Mouse (Mus musculus) embryonic facial prominence, embryonic 15.5 days (tissue): ENCODE results near the gene Ttc41. TPM values are rescaled to one million over a fixed set of nuclear protein-coding genes. Genes with fewer than 3 reads are reported as not detected.

Experiments
- ATAC-seq: fragments of 200-750 bp; cut with Nextera tagmentation; 2 replicates; pipeline ENCODE4 v1.8.0; 2017; ENCODE audit warnings: low read depth, moderate TSS enrichment; ENCODE audit not compliant: insufficient number of reproducible peaks, low FRiP score, low TSS enrichment
- H3K27ac ChIP-seq: fragments of 300-500 bp; sonication (generic); replicated peaks from 2 replicates; pipeline ENCODE4 v1.5.1; 2015; ENCODE audit warnings: mild to moderate bottlenecking, inconsistent platforms
- H3K27me3 ChIP-seq: fragments of 300-500 bp; sonication (generic); 2 replicates; pipeline ENCODE4 v1.6.1; 2015; ENCODE audit warnings: inconsistent platforms
- H3K36me3 ChIP-seq: fragments of 300-500 bp; sonication (generic); 2 replicates; pipeline ENCODE4 v1.6.1; 2015; ENCODE audit warnings: mild to moderate bottlenecking, inconsistent platforms
- H3K4me1 ChIP-seq: fragments of 300-500 bp; sonication (generic); 2 replicates; pipeline ENCODE4 v1.6.1; 2015; ENCODE audit warnings: inconsistent platforms
- H3K4me2 ChIP-seq: fragments of 300-500 bp; sonication (generic); replicated peaks from 2 replicates; pipeline ENCODE4 v1.6.1; 2015; ENCODE audit warnings: mild to moderate bottlenecking, inconsistent platforms
- H3K4me3 ChIP-seq: fragments of 300-500 bp; sonication (generic); replicated peaks from 2 replicates; pipeline ENCODE4 v1.5.1; 2015; ENCODE audit warnings: mild to moderate bottlenecking, inconsistent platforms
- H3K9ac ChIP-seq: fragments of 300-500 bp; sonication (generic); 2 replicates; pipeline ENCODE4 v1.6.1; 2015; ENCODE audit warnings: inconsistent platforms
- H3K9me3 ChIP-seq: fragments of 300-500 bp; sonication (generic); replicated peaks from 2 replicates; pipeline ENCODE4 v1.6.1; 2016; ENCODE audit warnings: inconsistent platforms
- WGBS: fragments of 180-500 bp; shearing (Covaris S2); methylation state at CpG from one replicate; pipeline ENCODE4 v1.1.7; 2015; 5-methylcytosine and 5-hydroxymethylcytosine counted together
- polyA plus RNA-seq: library from polyadenylated mRNA; unstranded; fragments of >200 nt; fragmentation: Nextera tagmentation; extraction: Ambion mirVana; gene quantifications from 2 replicates; pipeline ENCODE4 v1.2.1, GENCODE M21; 2015

Gene Ttc41
- polyA plus RNA-seq, 1 experiment from 2014 or later = 1.3 TPM

GRCm38 (mm10) chr10:86757724-86758123 lies 52.1 kb downstream of the Ttc41 start:
- H3K36me3 ChIP-seq = no peaks in the 10 kb centered on the region
- no peaks in the 10 kb centered on the region for H3K4me1 ChIP-seq
- no peaks in the 10 kb centered on the region for H3K27me3 ChIP-seq
- WGBS = 92% methylated on average over 1 of the region's 1 CpGs
- no peak for ATAC-seq
- no peak overlapping the region for H3K4me2 ChIP-seq
- H3K9me3 ChIP-seq = no peaks in the 10 kb centered on the region
- no peak overlapping the region for H3K4me3 ChIP-seq
- no peak overlapping the region for H3K9ac ChIP-seq
- H3K27ac ChIP-seq = no peak overlapping the region

- Histone ChIP-seq H3K36me3 (no peaks in the 10 kb centered on the region), H3K4me2 (no peak overlapping the region), H3K9me3 (no peaks in the 10 kb centered on the region), H3K4me3 (no peak overlapping the region), H3K27me3 (no peaks in the 10 kb centered on the region), H3K9ac (no peak overlapping the region), H3K27ac (no peak overlapping the region), H3K4me1 (no peaks in the 10 kb centered on the region)
- 88% methylated on average over 6 of the region's 6 CpGs for WGBS
- ATAC-seq = no peak
Observed at GRCm38 (mm10) chr10:86758211-86758610, 52.6 kb downstream of the Ttc41 start.

- H3K9ac ChIP-seq = no peak overlapping the region
- H3K9me3 ChIP-seq = no peaks in the 10 kb centered on the region
- no peak overlapping the region for H3K4me3 ChIP-seq
- WGBS = 84% methylated on average over 1 of the region's 1 CpGs
- no peaks in the 10 kb centered on the region for H3K27me3 ChIP-seq
- H3K27ac ChIP-seq = no peak overlapping the region
- no peaks in the 10 kb centered on the region for H3K36me3 ChIP-seq
- ATAC-seq = no peak
- no peak overlapping the region for H3K4me2 ChIP-seq
- no peaks in the 10 kb centered on the region for H3K4me1 ChIP-seq
Observed at GRCm38 (mm10) chr10:86761236-86761635, 55.6 kb downstream of the Ttc41 start.

GRCm38 (mm10) chr10:86761722-86762383 lies 56.2 kb downstream of the Ttc41 start:
- ATAC-seq = no peak
- H3K4me3 ChIP-seq = no peak overlapping the region
- no peaks in the 10 kb centered on the region for H3K4me1 ChIP-seq
- H3K36me3 ChIP-seq = no peaks in the 10 kb centered on the region
- WGBS = 41% methylated on average over 7 of the region's 7 CpGs
- H3K9me3 ChIP-seq = no peaks in the 10 kb centered on the region
- H3K9ac ChIP-seq = no peak overlapping the region
- no peak overlapping the region for H3K27ac ChIP-seq
- H3K4me2 ChIP-seq = no peak overlapping the region
- no peaks in the 10 kb centered on the region for H3K27me3 ChIP-seq

- Histone ChIP-seq H3K4me3 (no peak overlapping the region), H3K27ac (no peak overlapping the region), H3K4me2 (no peak overlapping the region), H3K4me1 (no peaks in the 10 kb centered on the region), H3K9ac (no peak overlapping the region), H3K27me3 (no peaks in the 10 kb centered on the region), H3K36me3 (no peaks in the 10 kb centered on the region), H3K9me3 (no peaks in the 10 kb centered on the region)
- ATAC-seq = no peak
- 64% methylated on average over 3 of the region's 3 CpGs for WGBS
Observed at GRCm38 (mm10) chr10:86762384-86762730, 56.7 kb downstream of the Ttc41 start.

- no peaks in the 10 kb centered on the region for H3K4me1 ChIP-seq
- no peak within 1 kb of the TSS for H3K9ac ChIP-seq
- H3K4me2 ChIP-seq = no peak within 1 kb of the TSS
- WGBS = 91% methylated on average over 5 of the region's 5 CpGs
- no peak within 1 kb of the TSS for H3K4me3 ChIP-seq
- H3K36me3 ChIP-seq = no peaks in the 10 kb centered on the region
- no peak within 1 kb of the TSS for H3K27ac ChIP-seq
- H3K27me3 ChIP-seq = no peaks in the 10 kb centered on the region
- ATAC-seq = no peak
- no peaks in the 10 kb centered on the region for H3K9me3 ChIP-seq
Observed at GRCm38 (mm10) chr10:86763672-86764071, 58.1 kb downstream of the Ttc41 start, which contains the start of gene Gm49358. Gene Gm49358 (plus strand): TSS chr10:86763972.

GRCm38 (mm10) chr10:86765344-86765966 lies 59.8 kb downstream of the Ttc41 start:
- ATAC-seq = no peak
- WGBS = 87% methylated on average over 4 of the region's 4 CpGs

GRCm38 (mm10) chr10:86769216-86769615 lies 63.6 kb downstream of the Ttc41 start:
- 58% methylated on average over 5 of the region's 5 CpGs for WGBS
- H3K27ac ChIP-seq = no peak overlapping the region
- ATAC-seq = no peak

More at GRCm38 (mm10) chr10:86765344-86765966, 59.8 kb downstream of the Ttc41 start:
- Histone ChIP-seq H3K9me3 (no peaks in the 10 kb centered on the region), H3K27ac (no peak overlapping the region), H3K9ac (no peak overlapping the region), H3K27me3 (no peaks in the 10 kb centered on the region), H3K36me3 (no peaks in the 10 kb centered on the region), H3K4me3 (no peak overlapping the region), H3K4me1 (0 out of 2 replicates have a peak, but pooled peaks cover 4% of the 10 kb centered on the region), H3K4me2 (no peak overlapping the region)

GRCm38 (mm10) chr10:86769797-86770196 lies 64.2 kb downstream of the Ttc41 start:
- Histone ChIP-seq H3K9ac (no peak overlapping the region), H3K4me1 (0 out of 2 replicates have a peak, but pooled peaks cover 4% of the 10 kb centered on the region), H3K4me3 (no peak overlapping the region), H3K4me2 (no peak overlapping the region), H3K9me3 (no peaks in the 10 kb centered on the region), H3K27me3 (no peaks in the 10 kb centered on the region), H3K36me3 (no peaks in the 10 kb centered on the region), H3K27ac (no peak overlapping the region)
- ATAC-seq = no peak
- WGBS = 47% methylated on average over 4 of the region's 4 CpGs

More at GRCm38 (mm10) chr10:86769216-86769615, 63.6 kb downstream of the Ttc41 start:
- 0 out of 2 replicates have a peak, but pooled peaks cover 4% of the 10 kb centered on the region for H3K4me1 ChIP-seq
- no peaks in the 10 kb centered on the region for H3K9me3 ChIP-seq
- H3K9ac ChIP-seq = no peak overlapping the region
- H3K27me3 ChIP-seq = no peaks in the 10 kb centered on the region
- H3K4me2 ChIP-seq = no peak overlapping the region
- H3K4me3 ChIP-seq = no peak overlapping the region
- no peaks in the 10 kb centered on the region for H3K36me3 ChIP-seq

GRCm38 (mm10) chr10:86771701-86772100 lies 66.1 kb downstream of the Ttc41 start:
- WGBS = 74% methylated on average over 5 of the region's 5 CpGs
- H3K36me3 ChIP-seq = no peaks in the 10 kb centered on the region
- no peak for ATAC-seq

GRCm38 (mm10) chr10:86772231-86772631 lies 66.6 kb downstream of the Ttc41 start:
- H3K27ac ChIP-seq = no peak overlapping the region
- H3K27me3 ChIP-seq = no peaks in the 10 kb centered on the region
- WGBS = 52% methylated on average over 6 of the region's 6 CpGs
- no peak overlapping the region for H3K4me2 ChIP-seq
- no peaks in the 10 kb centered on the region for H3K9me3 ChIP-seq
- no peak for ATAC-seq
- H3K4me1 ChIP-seq = 0 out of 2 replicates have a peak, but pooled peaks cover 4% of the 10 kb centered on the region
- H3K9ac ChIP-seq = no peak overlapping the region
- H3K36me3 ChIP-seq = no peaks in the 10 kb centered on the region
- no peak overlapping the region for H3K4me3 ChIP-seq

More at GRCm38 (mm10) chr10:86771701-86772100, 66.1 kb downstream of the Ttc41 start:
- no peak overlapping the region for H3K27ac ChIP-seq
- no peaks in the 10 kb centered on the region for H3K27me3 ChIP-seq
- 0 out of 2 replicates have a peak, but pooled peaks cover 4% of the 10 kb centered on the region for H3K4me1 ChIP-seq
- no peak overlapping the region for H3K9ac ChIP-seq
- no peak overlapping the region for H3K4me3 ChIP-seq
- H3K9me3 ChIP-seq = no peaks in the 10 kb centered on the region
- no peak overlapping the region for H3K4me2 ChIP-seq
